Mouse (Mus musculus) frontal cortex, postnatal 14 days (tissue): ENCODE measurements around the gene Mosmo.

Experiments
- DNase-seq, 2 experiments: peaks; one replicate each; pipeline ENCODE4 v3.0.0; 2022; ENCODE audit warnings: low spot score in 2 of 2

The Mosmo gene

DNA sequence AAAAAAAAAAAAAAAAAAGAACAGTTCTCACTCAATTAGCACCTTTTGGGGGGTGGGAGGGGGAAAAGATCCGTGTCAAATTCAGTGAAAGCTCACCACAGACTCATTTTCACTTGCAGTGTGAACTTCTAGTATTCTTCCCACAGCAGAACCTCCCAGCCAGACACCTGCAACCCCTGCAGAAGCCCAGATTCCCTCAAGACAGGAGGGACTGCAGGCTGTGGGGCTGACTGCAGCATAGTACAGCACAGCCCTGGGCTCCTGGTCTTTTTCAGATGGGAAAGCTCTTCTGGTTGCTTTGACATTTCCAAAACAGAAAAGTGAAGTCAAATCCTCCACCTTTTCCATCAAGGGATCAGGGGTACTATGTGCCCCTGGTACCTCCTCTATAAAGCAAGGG, 90.0 kb downstream of the Mosmo start:
- DNase-seq: no peak

DNA sequence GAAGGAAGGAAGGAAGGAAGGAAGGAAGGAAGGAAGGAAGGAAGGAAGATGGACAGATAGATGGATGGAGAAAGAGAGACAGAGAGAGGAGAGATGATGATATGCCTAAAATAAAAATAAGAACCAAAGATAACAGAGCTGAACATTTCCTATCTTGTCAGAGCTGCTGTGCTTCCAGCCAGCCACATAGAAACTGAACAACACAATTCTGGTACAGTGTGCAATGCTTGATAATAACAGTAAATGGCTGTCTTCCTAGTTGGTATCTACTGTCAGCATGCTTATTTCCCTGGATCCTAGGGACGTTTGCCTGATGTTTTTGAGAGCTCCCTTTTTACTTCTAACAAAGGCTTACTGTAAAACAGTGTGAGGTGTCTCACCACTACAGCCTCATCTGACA, 94.0 kb downstream of the Mosmo start:
- DNase-seq: no peak

DNA sequence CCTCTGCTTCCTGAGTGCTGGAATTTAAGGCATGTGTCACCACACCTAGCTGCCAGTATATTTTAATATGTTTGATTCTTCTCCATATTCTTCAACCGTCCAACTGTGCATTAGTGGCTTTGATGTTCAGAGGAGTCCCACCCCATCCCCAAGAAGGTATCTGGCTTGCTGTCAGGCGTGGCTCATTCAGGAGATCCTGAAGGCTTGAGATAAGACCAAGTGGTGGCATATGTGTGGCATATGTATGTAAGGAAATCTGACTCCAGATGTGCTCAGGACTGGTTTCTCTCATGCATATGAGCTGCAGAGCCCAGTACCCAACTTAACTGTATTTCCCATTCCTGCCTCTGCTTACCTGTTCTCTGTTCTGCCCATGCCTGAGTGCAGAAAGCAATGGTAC, 100.6 kb downstream of the Mosmo start:
- DNase-seq: no peak
